Mouse (Mus musculus) olfactory bulb, adult 2 months (tissue): ENCODE results near the gene D630023F18Rik.

Source experiments
- CTCF ChIP-seq: fragments of 200-500 bp; IDR thresholded peaks from 2 replicates; pipeline ENCODE4 v1.5.1; 2012; ENCODE audit warnings: low read depth, mild to moderate bottlenecking, low read length, moderate library complexity; ENCODE audit not compliant: insufficient read depth
- POLR2A ChIP-seq: fragments of 200-500 bp; IDR thresholded peaks from 2 replicates; pipeline ENCODE4 v1.6.1; 2012; ENCODE audit warnings: mild to moderate bottlenecking, low read depth, low read length, moderate library complexity; ENCODE audit not compliant: insufficient read depth

DNA sequence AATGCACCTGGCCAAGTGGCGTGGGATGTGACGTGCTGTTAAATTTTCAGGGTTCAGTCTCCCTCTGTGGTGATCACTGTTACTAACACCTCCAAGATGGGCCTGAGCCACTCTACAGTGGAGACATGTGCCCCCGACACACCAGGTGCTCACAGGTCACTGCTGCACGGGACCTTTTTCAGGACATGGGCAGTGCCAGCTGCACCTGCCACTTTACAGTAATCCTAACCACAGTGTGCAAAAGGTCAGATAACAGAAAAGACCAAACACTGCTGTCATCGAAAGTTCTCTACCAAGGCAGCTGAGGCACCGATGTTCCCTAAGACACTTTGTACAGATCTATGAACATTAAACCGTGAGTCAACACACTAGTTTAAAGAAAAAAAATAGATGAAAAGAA, 46.5 kb upstream of the D630023F18Rik start:
- TF ChIP-seq CTCF (no peak), POLR2A (no peak)
